Mouse (Mus musculus) lung, embryonic 15.5 days (tissue): ENCODE measurements around the gene Ccl6. TPM values are rescaled to one million over a fixed set of nuclear protein-coding genes. Genes with fewer than 3 reads are reported as not detected.

Source experiments
- ATAC-seq: fragments of 200-750 bp; cut with Nextera tagmentation; 2 replicates; pipeline ENCODE4 v1.8.0; 2017; ENCODE audit warnings: moderate number of reproducible peaks, borderline replicate concordance; ENCODE audit not compliant: low FRiP score, low TSS enrichment; ENCODE audit errors: extremely low read depth
- H3K27ac ChIP-seq: fragments of 300-500 bp; sonication (generic); 2 replicates; pipeline ENCODE4 v1.5.1; 2015; ENCODE audit warnings: moderate library complexity, mild to moderate bottlenecking, inconsistent platforms
- H3K27me3 ChIP-seq: fragments of 300-500 bp; sonication (generic); 2 replicates; pipeline ENCODE4 v1.6.1; 2015; ENCODE audit warnings: inconsistent platforms
- H3K36me3 ChIP-seq: fragments of 300-500 bp; sonication (generic); 2 replicates; pipeline ENCODE4 v1.6.1; 2015; ENCODE audit warnings: inconsistent platforms
- H3K4me1 ChIP-seq: fragments of 300-500 bp; sonication (generic); 2 replicates; pipeline ENCODE4 v1.6.1; 2015; ENCODE audit warnings: inconsistent platforms
- H3K4me2 ChIP-seq: fragments of 300-500 bp; sonication (generic); 2 replicates; pipeline ENCODE4 v1.6.1; 2015; ENCODE audit warnings: inconsistent platforms, mild to moderate bottlenecking, moderate library complexity
- H3K4me3 ChIP-seq: fragments of 300-500 bp; sonication (generic); 2 replicates; pipeline ENCODE4 v1.5.1; 2015; ENCODE audit warnings: mild to moderate bottlenecking, inconsistent platforms
- H3K9ac ChIP-seq: fragments of 300-500 bp; sonication (generic); 2 replicates; pipeline ENCODE4 v1.6.1; 2015; ENCODE audit warnings: inconsistent platforms
- H3K9me3 ChIP-seq: fragments of 300-500 bp; sonication (generic); 2 replicates; pipeline ENCODE4 v1.6.1; 2016; ENCODE audit warnings: inconsistent platforms
- WGBS: fragments of 180-500 bp; shearing (Covaris S2); methylation state at CpG from one replicate; pipeline ENCODE4 v1.1.7; 2015; 5-methylcytosine and 5-hydroxymethylcytosine counted together
- polyA plus RNA-seq: library from polyadenylated mRNA; unstranded; fragments of >200 nt; fragmentation: Nextera tagmentation; extraction: Ambion mirVana; gene quantifications from 2 replicates; pipeline ENCODE4 v1.2.1, GENCODE M21; 2015

Gene Ccl6
- 8.1 and 9.2 TPM in 2 replicates for polyA plus RNA-seq

GRCm38 (mm10) chr11:83592853-83593252, at the start of gene Ccl6:
TSS of gene Ccl6 (minus strand) at chr11:83593087.
- Histone ChIP-seq H3K4me2 (no peak within 1 kb of the TSS), H3K27me3 (no peaks in the 10 kb centered on the region), H3K4me3 (no peak within 1 kb of the TSS), H3K36me3 (no peaks in the 10 kb centered on the region), H3K4me1 (0 out of 2 replicates have a peak, but pooled peaks cover 3% of the 10 kb centered on the region), H3K9me3 (no peaks in the 10 kb centered on the region), H3K27ac (no peak within 1 kb of the TSS), H3K9ac (no peak within 1 kb of the TSS)
- 45% methylated on average over 2 of the region's 2 CpGs for WGBS
- ATAC-seq, result no peak

GRCm38 (mm10) chr11:83641216-83641615, 48.3 kb upstream of the Ccl6 start:
- Histone ChIP-seq H3K4me2 (no peak overlapping the region), H3K27me3 (no peaks in the 10 kb centered on the region), H3K36me3 (no peaks in the 10 kb centered on the region), H3K4me1 (no peaks in the 10 kb centered on the region), H3K27ac (no peak overlapping the region), H3K4me3 (no peak overlapping the region), H3K9me3 (no peaks in the 10 kb centered on the region), H3K9ac (no peak overlapping the region)
- WGBS, result 65% methylated on average over 2 of the region's 2 CpGs
- ATAC-seq, result no peak

- no peak overlapping the region for H3K9ac ChIP-seq
- H3K27ac ChIP-seq, result no peak overlapping the region
- 76% methylated on average over 5 of the region's 5 CpGs for WGBS
- no peak for ATAC-seq
- H3K9me3 ChIP-seq, result no peaks in the 10 kb centered on the region
- no peaks in the 10 kb centered on the region for H3K4me1 ChIP-seq
- H3K4me3 ChIP-seq, result no peak overlapping the region
- no peaks in the 10 kb centered on the region for H3K36me3 ChIP-seq
- no peaks in the 10 kb centered on the region for H3K27me3 ChIP-seq
- H3K4me2 ChIP-seq, result no peak overlapping the region
Measured at GRCm38 (mm10) chr11:83640141-83640540, 47.3 kb upstream of the Ccl6 start.

GRCm38 (mm10) chr11:83639533-83639932, 46.6 kb upstream of the Ccl6 start:
- ATAC-seq, result no peak
- H3K4me3 ChIP-seq, result no peak overlapping the region
- H3K4me2 ChIP-seq, result no peak overlapping the region

GRCm38 (mm10) chr11:83638934-83639333, 46.0 kb upstream of the Ccl6 start:
- H3K27me3 ChIP-seq, result no peaks in the 10 kb centered on the region
- no peak overlapping the region for H3K4me3 ChIP-seq
- no peaks in the 10 kb centered on the region for H3K4me1 ChIP-seq
- no peaks in the 10 kb centered on the region for H3K36me3 ChIP-seq
- H3K9ac ChIP-seq, result no peak overlapping the region
- H3K9me3 ChIP-seq, result no peaks in the 10 kb centered on the region
- ATAC-seq, result no peak
- H3K4me2 ChIP-seq, result no peak overlapping the region
- 51% methylated on average over 2 of the region's 2 CpGs for WGBS
- no peak overlapping the region for H3K27ac ChIP-seq

More at GRCm38 (mm10) chr11:83639533-83639932, 46.6 kb upstream of the Ccl6 start:
- 60% methylated on average over 3 of the region's 3 CpGs for WGBS
- Histone ChIP-seq H3K36me3 (no peaks in the 10 kb centered on the region), H3K27ac (no peak overlapping the region), H3K9ac (no peak overlapping the region), H3K4me1 (no peaks in the 10 kb centered on the region), H3K9me3 (no peaks in the 10 kb centered on the region), H3K27me3 (no peaks in the 10 kb centered on the region)

DNA sequence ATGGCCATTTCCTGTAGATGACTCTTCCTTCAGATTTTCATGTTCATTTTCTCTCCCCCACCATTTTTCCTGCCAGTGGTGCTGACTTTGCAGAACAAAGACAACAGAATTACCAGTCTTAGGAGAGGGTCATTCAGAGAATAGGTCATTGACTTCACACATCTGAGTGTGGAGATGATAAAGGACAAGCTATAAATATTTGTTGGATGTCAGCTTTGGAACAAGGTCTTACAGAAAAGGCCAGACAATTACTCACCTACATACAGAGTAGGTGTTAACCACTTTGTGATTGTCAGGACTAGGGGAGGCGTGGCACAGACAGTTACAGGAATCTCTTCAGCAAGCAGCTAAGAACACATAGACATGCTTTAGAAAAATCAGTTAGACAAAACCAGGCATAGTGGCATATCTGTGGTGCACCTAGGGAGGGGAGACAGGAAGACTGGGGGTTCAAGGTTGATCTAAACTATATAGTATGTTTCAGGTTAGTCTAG, 43.9 kb upstream of the Ccl6 start:
- H3K4me1 ChIP-seq, result no peaks in the 10 kb centered on the region
- H3K27me3 ChIP-seq, result no peaks in the 10 kb centered on the region
- H3K9me3 ChIP-seq, result no peaks in the 10 kb centered on the region
- no peak overlapping the region for H3K27ac ChIP-seq
- no peaks in the 10 kb centered on the region for H3K36me3 ChIP-seq
- no peak overlapping the region for H3K4me3 ChIP-seq
- H3K4me2 ChIP-seq, result no peak overlapping the region
- no peak overlapping the region for H3K9ac ChIP-seq
- 66% methylated on average over 1 of the region's 1 CpGs for WGBS
- no peak for ATAC-seq

DNA sequence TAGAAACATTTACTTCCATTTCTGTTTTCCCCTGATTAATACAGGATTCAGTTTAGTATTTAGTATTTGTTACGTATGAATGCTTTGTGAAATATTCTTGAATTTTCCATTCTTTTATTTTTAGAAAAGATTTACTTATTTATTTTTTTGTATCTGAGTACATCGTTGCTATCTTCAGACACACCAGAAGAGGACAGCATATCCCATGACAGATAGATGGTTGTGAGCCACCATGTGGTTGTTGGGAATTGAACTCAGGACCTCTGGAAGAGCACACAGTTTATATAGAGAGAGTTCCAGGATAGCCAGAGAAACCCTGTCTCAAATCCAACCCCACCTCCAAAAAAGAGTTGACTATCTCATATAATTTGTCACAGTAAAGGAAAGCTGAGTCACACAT, 42.0 kb upstream of the Ccl6 start:
- ATAC-seq, result no peak
- no peak overlapping the region for H3K4me3 ChIP-seq
- no peaks in the 10 kb centered on the region for H3K36me3 ChIP-seq
- WGBS, result 85% methylated on average over 2 of the region's 2 CpGs
- no peaks in the 10 kb centered on the region for H3K4me1 ChIP-seq
- no peak overlapping the region for H3K4me2 ChIP-seq
- H3K27ac ChIP-seq, result no peak overlapping the region
- H3K9me3 ChIP-seq, result no peaks in the 10 kb centered on the region
- H3K27me3 ChIP-seq, result no peaks in the 10 kb centered on the region
- no peak overlapping the region for H3K9ac ChIP-seq

DNA sequence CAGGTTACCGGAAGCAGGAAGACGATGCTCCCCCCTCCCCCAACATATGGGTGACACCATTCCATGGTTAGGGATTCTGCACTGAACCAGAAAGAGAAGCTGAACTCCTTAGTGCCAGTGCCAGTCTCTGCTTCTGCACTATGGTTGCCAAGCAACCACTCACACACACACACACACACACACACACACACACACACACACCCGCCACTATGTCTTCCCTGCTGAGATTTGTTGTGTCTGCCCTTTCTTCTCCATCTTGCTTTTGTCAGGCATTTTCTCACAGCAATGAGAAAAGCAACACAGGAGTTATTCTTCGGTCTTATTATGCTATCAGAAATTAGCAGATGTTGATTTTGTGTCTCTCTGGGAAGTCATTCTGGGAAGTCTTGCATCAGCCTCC, 41.5 kb upstream of the Ccl6 start:
- Histone ChIP-seq H3K4me3 (no peak overlapping the region), H3K9ac (no peak overlapping the region), H3K27me3 (no peaks in the 10 kb centered on the region), H3K4me2 (no peak overlapping the region), H3K27ac (no peak overlapping the region), H3K36me3 (no peaks in the 10 kb centered on the region), H3K9me3 (no peaks in the 10 kb centered on the region), H3K4me1 (no peaks in the 10 kb centered on the region)
- 78% methylated on average over 4 of the region's 4 CpGs for WGBS
- ATAC-seq, result no peak

- H3K9me3 ChIP-seq, result no peaks in the 10 kb centered on the region
- H3K4me1 ChIP-seq, result no peaks in the 10 kb centered on the region
Measured at GRCm38 (mm10) chr11:83632744-83633143, 39.9 kb upstream of the Ccl6 start.

GRCm38 (mm10) chr11:83631065-83631464, 38.2 kb upstream of the Ccl6 start:
- Histone ChIP-seq H3K4me2 (no peak overlapping the region), H3K9me3 (no peaks in the 10 kb centered on the region), H3K4me1 (no peaks in the 10 kb centered on the region), H3K36me3 (no peaks in the 10 kb centered on the region), H3K9ac (no peak overlapping the region), H3K4me3 (no peak overlapping the region), H3K27me3 (no peaks in the 10 kb centered on the region), H3K27ac (no peak overlapping the region)
- no peak for ATAC-seq
- WGBS, result 58% methylated on average over 2 of the region's 2 CpGs

More at GRCm38 (mm10) chr11:83632744-83633143, 39.9 kb upstream of the Ccl6 start:
- Histone ChIP-seq H3K4me2 (no peak overlapping the region), H3K27ac (no peak overlapping the region), H3K36me3 (no peaks in the 10 kb centered on the region), H3K27me3 (no peaks in the 10 kb centered on the region), H3K9ac (no peak overlapping the region), H3K4me3 (no peak overlapping the region)
- no peak for ATAC-seq
- WGBS, result 52% methylated on average over 4 of the region's 4 CpGs

DNA sequence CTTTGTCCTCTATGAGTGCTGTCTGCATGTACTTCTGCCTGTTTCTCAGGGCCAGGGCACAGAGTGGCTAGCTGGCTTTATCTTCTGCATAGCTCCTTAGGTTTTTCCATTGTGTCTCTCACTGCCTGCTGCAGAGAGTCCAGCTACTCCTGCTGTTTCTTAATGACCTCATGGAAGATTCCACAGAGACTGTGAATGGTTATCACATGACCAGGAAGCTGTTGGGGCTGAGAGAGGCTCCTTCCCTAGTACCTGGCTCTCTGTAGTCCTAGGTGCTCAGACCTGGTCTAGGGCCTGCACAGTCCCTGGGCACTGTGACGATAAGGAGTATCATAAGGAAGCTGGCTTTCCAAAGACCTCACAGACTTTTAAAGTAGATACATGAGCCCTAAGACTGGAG, 37.7 kb upstream of the Ccl6 start:
- Histone ChIP-seq H3K36me3 (no peaks in the 10 kb centered on the region), H3K9ac (no peak overlapping the region), H3K4me2 (no peak overlapping the region), H3K4me1 (no peaks in the 10 kb centered on the region), H3K9me3 (no peaks in the 10 kb centered on the region), H3K4me3 (no peak overlapping the region), H3K27ac (no peak overlapping the region), H3K27me3 (no peaks in the 10 kb centered on the region)
- WGBS, result 73% methylated on average over 1 of the region's 1 CpGs
- ATAC-seq, result no peak

DNA sequence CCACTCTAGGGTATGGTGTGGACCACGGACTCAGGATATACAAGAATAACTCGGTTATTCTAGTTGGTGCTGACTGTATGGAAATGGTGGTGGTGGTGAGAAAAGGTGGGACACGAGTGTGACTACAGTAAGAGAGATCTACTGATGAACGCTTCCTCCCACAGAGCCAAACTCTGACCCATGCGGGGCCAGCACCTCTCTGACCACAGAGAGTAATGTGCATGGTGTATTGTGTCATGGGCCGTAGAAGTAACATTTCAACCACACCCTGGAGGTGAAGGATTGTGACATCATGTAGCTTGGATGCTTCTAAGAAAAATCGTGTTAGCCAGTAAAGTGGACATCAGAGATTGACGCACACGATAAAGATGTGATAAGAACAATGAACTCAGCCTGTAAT, 35.9 kb upstream of the Ccl6 start:
- Histone ChIP-seq H3K27ac (no peak overlapping the region), H3K4me3 (no peak overlapping the region), H3K36me3 (no peaks in the 10 kb centered on the region), H3K9ac (no peak overlapping the region), H3K9me3 (no peaks in the 10 kb centered on the region), H3K4me2 (no peak overlapping the region), H3K27me3 (no peaks in the 10 kb centered on the region), H3K4me1 (no peaks in the 10 kb centered on the region)
- WGBS, result 81% methylated on average over 9 of the region's 9 CpGs
- ATAC-seq, result no peak

DNA sequence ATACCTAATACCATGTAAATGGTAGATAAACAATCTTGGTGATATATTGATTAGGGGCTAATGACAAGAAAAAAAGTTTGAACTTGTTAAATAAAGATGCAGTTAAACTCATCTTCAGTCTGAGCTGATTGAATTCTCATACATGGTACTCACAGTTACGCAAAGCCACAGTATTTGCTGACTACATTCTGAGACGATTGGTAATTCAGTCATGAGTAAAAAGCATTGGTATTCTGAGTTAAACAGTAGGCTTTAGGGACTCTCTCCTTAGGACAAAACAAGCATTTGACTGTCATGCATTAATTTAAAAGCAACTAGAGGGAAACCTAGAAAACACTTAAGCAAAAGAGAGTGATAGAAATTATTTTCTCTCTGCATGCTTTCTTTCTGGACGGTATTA, 30.7 kb upstream of the Ccl6 start:
- WGBS, result 79% methylated on average over 3 of the region's 3 CpGs
- Histone ChIP-seq H3K4me3 (no peak overlapping the region), H3K4me2 (no peak overlapping the region), H3K4me1 (no peaks in the 10 kb centered on the region), H3K9ac (no peak overlapping the region), H3K27ac (no peak overlapping the region), H3K36me3 (no peaks in the 10 kb centered on the region), H3K27me3 (no peaks in the 10 kb centered on the region), H3K9me3 (no peaks in the 10 kb centered on the region)
- no peak for ATAC-seq
